Mouse (Mus musculus): ENCODE results near the gene Aqp11.
A peak's percentile ranks its signal among the peaks of the same experiment; 100 is the strongest.

The Aqp11 gene

GRCm38 (mm10) chr7:97701106-97701505 lies 37.0 kb downstream of the Aqp11 start:
- DNase-seq, result no peak

GRCm38 (mm10) chr7:97700173-97700572 lies 37.9 kb downstream of the Aqp11 start:
- no peak for DNase-seq

GRCm38 (mm10) chr7:97696506-97697254 lies 41.4 kb downstream of the Aqp11 start, which contains the start of gene Clns1a:
Clns1a (plus strand) TSS chr7:97696634.
- peak; percentile 88 for DNase-seq

GRCm38 (mm10) chr7:97696133-97696505 lies 42.0 kb downstream of the Aqp11 start:
- DNase-seq, result no peak

- DNase-seq, result no peak
These were observed 42.6 kb downstream of the Aqp11 start for GRCm38 (mm10) chr7:97695441-97695840.

GRCm38 (mm10) chr7:97687831-97688230 lies 50.3 kb downstream of the Aqp11 start:
- no peak for DNase-seq

GRCm38 (mm10) chr7:97679239-97679638 lies 58.9 kb downstream of the Aqp11 start:
- DNase-seq, result no peak
